Mouse (Mus musculus) small intestine, adult 2 months (tissue): ENCODE results near the gene Lce3d.

ENCODE experiments used
- CTCF ChIP-seq: fragments of 200-500 bp; IDR thresholded peaks from 2 replicates; pipeline ENCODE4 v1.5.1; 2012; ENCODE audit warnings: low read depth, mild to moderate bottlenecking, control low read depth, inconsistent platforms, low read length, moderate library complexity, mixed read lengths; ENCODE audit not compliant: insufficient replicate concordance, insufficient read length; ENCODE audit errors: extremely low read depth
- POLR2A ChIP-seq: fragments of 200-500 bp; IDR thresholded peaks from 2 replicates; pipeline ENCODE4 v1.6.1; 2012; ENCODE audit warnings: low read depth, mild to moderate bottlenecking, control low read depth, inconsistent platforms, low read length, moderate library complexity

GRCm38 (mm10) chr3:93002843-93003242 lies 45.7 kb downstream of the Lce3d start:
- TF ChIP-seq CTCF (no peak), POLR2A (no peak)
